Comparison of ENCODE assay signal across 24 mouse cellular contexts in the genomic region with DNA sequence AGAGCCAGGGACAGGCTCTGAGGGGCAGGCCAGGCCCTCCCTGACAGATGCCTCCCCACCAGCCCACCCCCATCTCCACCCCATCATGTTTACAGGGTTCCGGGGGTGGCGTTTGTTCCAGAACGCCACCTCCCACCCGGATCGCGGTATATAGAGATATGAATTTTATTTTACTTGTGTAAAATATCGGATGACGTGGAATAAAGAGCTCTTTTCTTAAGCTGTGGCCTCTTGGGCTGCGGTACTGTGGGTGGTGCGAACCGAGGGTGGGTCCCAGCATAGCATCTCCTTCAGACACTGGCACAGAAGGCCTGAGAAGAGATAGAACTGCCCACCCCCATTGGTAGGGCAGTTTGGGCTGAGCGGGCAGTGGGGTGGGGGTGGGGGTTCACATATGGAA. TPM values are rescaled to one million over a fixed set of nuclear protein-coding genes. Genes with fewer than 3 reads are reported as not detected.
DNase-seq lines count a peak whose midpoint lies in the region; ATAC-seq and TF ChIP-seq lines count a peak whose summit lies in the region.
"Had no signal": no experiment of that assay in that cellular context is flagged by ENCODE, and none has a peak within 500 bp of the region (broad histone marks: within the 10 kb centered on the region; RNA-seq: fewer than 3 reads in every experiment).

No protein-coding gene starts in this region.

- H3K4me2 ChIP-seq in neural tube, embryonic 13.5 days, result no peak overlapping the region
- H3K4me2 ChIP-seq in neural tube, embryonic 15.5 days, result no peak overlapping the region
- no peak overlapping the region for H3K4me2 ChIP-seq in embryonic facial prominence, embryonic 15.5 days (replicated peaks)
- H3K4me2 ChIP-seq in kidney, embryonic 15.5 days, result no peak overlapping the region
- H3K4me2 ChIP-seq: heart, embryonic 12.5 days; liver, embryonic 11.5 days; midbrain, embryonic 11.5 days had no signal

- ATAC-seq in neural tube, embryonic 13.5 days (ENCODE audit: low read depth), result no peak
- ATAC-seq in neural tube, embryonic 15.5 days (ENCODE audit: low FRiP score), result no peak
- ATAC-seq in embryonic facial prominence, embryonic 15.5 days (ENCODE audit: insufficient number of reproducible peaks, low FRiP score, low TSS enrichment, low read depth), result no peak
- no peak for ATAC-seq in kidney, embryonic 15.5 days (replicated peaks; ENCODE audit: low FRiP score)
- ATAC-seq: activated CD4-positive, CD25-positive, alpha-beta regulatory T cell, adult 4 months; hindbrain, postnatal 0 days; intestine, embryonic 16.5 days; liver, postnatal 0 days had no signal

- H3K4me3 ChIP-seq in neural tube, embryonic 13.5 days, result no peak overlapping the region
- H3K4me3 ChIP-seq in neural tube, embryonic 15.5 days (replicated peaks), result no peak overlapping the region
- H3K4me3 ChIP-seq in cortical plate, adult 2 months (ENCODE audit: insufficient read depth, low read length), result no peak overlapping the region
- no peak overlapping the region for H3K4me3 ChIP-seq in embryonic facial prominence, embryonic 15.5 days (replicated peaks)
- no peak overlapping the region for H3K4me3 ChIP-seq in kidney, embryonic 15.5 days (replicated peaks)
- H3K4me3 ChIP-seq: heart, embryonic 12.5 days; hindbrain, embryonic 10.5 days had no signal

- H3K9ac ChIP-seq in neural tube, embryonic 13.5 days, result no peak overlapping the region; the same call in 1 of the 2 replicates
- H3K9ac ChIP-seq in neural tube, embryonic 15.5 days (replicated peaks), result no peak overlapping the region
- H3K9ac ChIP-seq in embryonic facial prominence, embryonic 15.5 days, result no peak overlapping the region
- H3K9ac ChIP-seq in kidney, embryonic 15.5 days, result no peak overlapping the region
- H3K9ac ChIP-seq: heart, embryonic 12.5 days; liver, postnatal 0 days had no signal

- no peak for TF ChIP-seq CTCF in cortical plate, adult 2 months (IDR thresholded peaks at IDR 0.05; ENCODE audit: extremely low read depth, insufficient read depth, low read length)

- no peaks in the 10 kb centered on the region for H3K9me3 ChIP-seq in neural tube, embryonic 13.5 days
- no peaks in the 10 kb centered on the region for H3K9me3 ChIP-seq in neural tube, embryonic 15.5 days (replicated peaks)
- no peaks in the 10 kb centered on the region for H3K9me3 ChIP-seq in embryonic facial prominence, embryonic 15.5 days (replicated peaks)
- no peaks in the 10 kb centered on the region for H3K9me3 ChIP-seq in kidney, embryonic 15.5 days (replicated peaks)
- H3K9me3 ChIP-seq: heart, embryonic 12.5 days; hindbrain, embryonic 10.5 days had no signal

- TF ChIP-seq POLR2A in cortical plate, adult 2 months (IDR thresholded peaks at IDR 0.05; ENCODE audit: extremely low read depth, insufficient read depth, low read length), result no peak

- no peaks in the 10 kb centered on the region for H3K27me3 ChIP-seq in neural tube, embryonic 13.5 days
- H3K27me3 ChIP-seq in neural tube, embryonic 15.5 days (replicated peaks), result no peaks in the 10 kb centered on the region
- no peaks in the 10 kb centered on the region for H3K27me3 ChIP-seq in embryonic facial prominence, embryonic 15.5 days
- no peaks in the 10 kb centered on the region; the same call in 1 of the 2 replicates for H3K27me3 ChIP-seq in kidney, embryonic 15.5 days

- peaks cover 13% of the 10 kb centered on the region; the same call in 1 of the 2 replicates for H3K36me3 ChIP-seq in neural tube, embryonic 13.5 days
- H3K36me3 ChIP-seq in neural tube, embryonic 15.5 days, result peaks cover 13% of the 10 kb centered on the region
- H3K36me3 ChIP-seq in embryonic facial prominence, embryonic 15.5 days, result no peaks in the 10 kb centered on the region
- H3K36me3 ChIP-seq in kidney, embryonic 15.5 days, result no peaks in the 10 kb centered on the region
- H3K36me3 ChIP-seq: heart, embryonic 12.5 days; hindbrain, embryonic 10.5 days had no signal

- DNase-seq in frontal cortex, adult 2 months (ENCODE audit: extremely low spot score in 1 of 2, low spot score in 1 of 2), result peak; percentile 70 to 77
- DNase-seq in frontal cortex, postnatal 14 days (ENCODE audit: low spot score in 2 of 2), result no peak
- no peak for DNase-seq in lung, adult 18-20 months
- DNase-seq: adrenal gland, adult 8-10 months; gastrocnemius, postnatal 10 days; heart, postnatal 10 days; kidney, adult 9 months; kidney, postnatal 25 days; liver, postnatal 0 days; lung, postnatal 10 days; retina, postnatal 1 day; spleen, adult 18-20 months had no signal

- peaks cover 95% of the 10 kb centered on the region for H3K4me1 ChIP-seq in neural tube, embryonic 13.5 days (replicated peaks)
- H3K4me1 ChIP-seq in neural tube, embryonic 15.5 days, result peaks cover 73% of the 10 kb centered on the region
- H3K4me1 ChIP-seq in cortical plate, adult 2 months (ENCODE audit: control insufficient read depth, insufficient read depth, low read length), result peaks cover 25% of the 10 kb centered on the region
- peaks cover 66% of the 10 kb centered on the region for H3K4me1 ChIP-seq in embryonic facial prominence, embryonic 15.5 days
- peaks cover 63% of the 10 kb centered on the region for H3K4me1 ChIP-seq in kidney, embryonic 15.5 days

- 92% methylated on average over 12 of the region's 12 CpGs for WGBS in neural tube, embryonic 13.5 days
- WGBS in neural tube, embryonic 15.5 days, result 93% methylated on average over 12 of the region's 12 CpGs
- WGBS in embryonic facial prominence, embryonic 15.5 days, result 81% methylated on average over 12 of the region's 12 CpGs
- 91% methylated on average over 12 of the region's 12 CpGs for WGBS in kidney, embryonic 15.5 days

- H3K27ac ChIP-seq in neural tube, embryonic 13.5 days (replicated peaks), result peak overlapping the region; percentile 4; the same call in 1 of the 2 replicates
- H3K27ac ChIP-seq in neural tube, embryonic 15.5 days (replicated peaks), result no peak overlapping the region
- peak overlapping the region; percentile 93 for H3K27ac ChIP-seq in cortical plate, adult 2 months (ENCODE audit: insufficient read depth, low read length)
- 0 out of 2 replicates have a peak overlapping the region, but pooled peaks have one; percentile 8 for H3K27ac ChIP-seq in embryonic facial prominence, embryonic 15.5 days (replicated peaks)
- H3K27ac ChIP-seq in kidney, embryonic 15.5 days, result no peak overlapping the region
- H3K27ac ChIP-seq: hindbrain, postnatal 0 days had no signal

RNA-seq across cellular contexts. Expression of a gene that starts 24.7 kb away (rescaled TPM):
- 125 and 142 TPM in 2 replicates for polyA plus RNA-seq in frontal cortex, adult 2 months (2012; rRNA removed)
- polyA plus RNA-seq in neural tube, embryonic 13.5 days (2015; fragmentation: Nextera tagmentation; extraction: Ambion mirVana), result 19.6 and 23.9 TPM in 2 replicates
- 26.5 and 28.7 TPM in 2 replicates for polyA plus RNA-seq in neural tube, embryonic 15.5 days (2015; fragmentation: Nextera tagmentation; extraction: Ambion mirVana)
- polyA plus RNA-seq in cortical plate, adult 2 months (2012; rRNA removed), result 225 and 233 TPM in 2 replicates
- polyA plus RNA-seq in embryonic facial prominence, embryonic 15.5 days (2015; fragmentation: Nextera tagmentation; extraction: Ambion mirVana), result 7.4 and 7.9 TPM in 2 replicates
- 2.6 and 3.6 TPM in 2 replicates for polyA plus RNA-seq in kidney, embryonic 15.5 days (2015; fragmentation: Nextera tagmentation; extraction: Ambion mirVana)
- polyA plus RNA-seq: activated CD4-positive, CD25-positive, alpha-beta regulatory T cell, adult 4 months had no signal

Comparison
In these comparisons a context has a peak if more than half of its experiments do, and no peak if none do; other contexts are left out.
1. DNase-seq: peak in frontal cortex, adult 2 months (2 of 2); none in frontal cortex, postnatal 14 days (0 of 2) and lung, adult 18-20 months (0 of 2).
2. H3K27ac ChIP-seq: peak in neural tube, embryonic 13.5 days (single experiment), cortical plate, adult 2 months (single experiment) and embryonic facial prominence, embryonic 15.5 days (single experiment); none in neural tube, embryonic 15.5 days (single experiment) and kidney, embryonic 15.5 days (single experiment).